Mouse (Mus musculus): ENCODE data around the gene Sirpa. TPM values are rescaled to one million over a fixed set of nuclear protein-coding genes. Genes with fewer than 3 reads are reported as not detected.

Gene Sirpa
- total and polyA plus RNA-seq, 3 experiments = not detected

- TF ChIP-seq POLR2AphosphoS5 (IDR thresholded peaks at IDR 0.05; ENCODE audit: borderline replicate concordance, low read depth, low read length) (no peak), SIN3A (IDR thresholded peaks at IDR 0.05; ENCODE audit: low read length) (no peak), EP300 (IDR thresholded peaks at IDR 0.05; ENCODE audit: low read depth in 1 of 2, low read length in 2 of 2) (no peak)
- DNase-seq (ENCODE audit: low read depth, low spot score) = no peak
- Histone ChIP-seq H3K9me3 (replicated peaks; ENCODE audit: insufficient read depth, low read length) (no peaks in the 10 kb centered on the region), H3K9ac (ENCODE audit: control insufficient read depth, low read depth, low read length, poor library complexity, severe bottlenecking) (no peak overlapping the region), H3K79me2 (ENCODE audit: control insufficient read depth, insufficient read depth, low read length, poor library complexity) (no peaks in the 10 kb centered on the region), H3K36me3 (ENCODE audit: control insufficient read depth in 1 of 2, insufficient read depth in 2 of 2, low read length in 2 of 2) (no peaks in the 10 kb centered on the region), H3K4me1 (ENCODE audit: control insufficient read depth in 1 of 2, insufficient read depth in 2 of 2, low read length in 2 of 2) (no peaks in the 10 kb centered on the region), H3K4me3 (ENCODE audit: control insufficient read depth in 1 of 2, insufficient read depth in 1 of 2, low read depth in 2 of 2, low read length in 2 of 2) (no peak overlapping the region), H3K27ac (ENCODE audit: control insufficient read depth, low read depth, low read length) (no peak overlapping the region), H3K27me3 (ENCODE audit: control insufficient read depth in 1 of 2, insufficient read depth in 2 of 2, low read length in 2 of 2) (no peaks in the 10 kb centered on the region; a peak in 1 of 4 replicates)
Observed at GRCm38 (mm10) chr2:129629786-129630531, 37.3 kb downstream of the Sirpa start.

GRCm38 (mm10) chr2:129630532-129630886 lies 37.9 kb downstream of the Sirpa start:
- no peaks in the 10 kb centered on the region; a peak in 1 of 4 replicates for H3K27me3 ChIP-seq (ENCODE audit: control insufficient read depth in 1 of 2, insufficient read depth in 2 of 2, low read length in 2 of 2)
- no peak overlapping the region for H3K9ac ChIP-seq (ENCODE audit: control insufficient read depth, low read depth, low read length, poor library complexity, severe bottlenecking)
- no peaks in the 10 kb centered on the region for H3K36me3 ChIP-seq (ENCODE audit: control insufficient read depth in 1 of 2, insufficient read depth in 2 of 2, low read length in 2 of 2)
- no peak overlapping the region for H3K4me3 ChIP-seq (ENCODE audit: control insufficient read depth in 1 of 2, insufficient read depth in 1 of 2, low read depth in 2 of 2, low read length in 2 of 2)
- no peaks in the 10 kb centered on the region for H3K79me2 ChIP-seq (ENCODE audit: control insufficient read depth, insufficient read depth, low read length, poor library complexity)
- H3K9me3 ChIP-seq (replicated peaks; ENCODE audit: insufficient read depth, low read length) = no peaks in the 10 kb centered on the region
- DNase-seq (ENCODE audit: low read depth, low spot score) = no peak
- TF ChIP-seq RCOR1 (IDR thresholded peaks at IDR 0.05; ENCODE audit: low read depth, low read length) (no peak), TBP (IDR thresholded peaks at IDR 0.05; ENCODE audit: low read depth, low read length) (no peak), EP300 (IDR thresholded peaks at IDR 0.05; ENCODE audit: low read depth in 1 of 2, low read length in 2 of 2) (no peak), CHD2 (IDR thresholded peaks at IDR 0.05; ENCODE audit: low read length) (no peak), TAL1 (IDR thresholded peaks at IDR 0.05; ENCODE audit: low read length) (no peak), MXI1 (IDR thresholded peaks at IDR 0.05; ENCODE audit: low read depth, low read length) (no peak), MAZ (IDR thresholded peaks at IDR 0.05; ENCODE audit: low read depth, low read length) (no peak), MAX (IDR thresholded peaks at IDR 0.05; ENCODE audit: low read length) (no peak), CHD1 (IDR thresholded peaks at IDR 0.05; ENCODE audit: low read depth, low read length) (no peak), TCF12 (IDR thresholded peaks at IDR 0.05; ENCODE audit: low read depth, low read length) (no peak), MEF2A (IDR thresholded peaks at IDR 0.05; ENCODE audit: extremely low read depth, insufficient replicate concordance, low read depth, low read length, poor library complexity, severe bottlenecking) (no peak), ZNF384 (IDR thresholded peaks at IDR 0.05; ENCODE audit: low read depth, low read length) (no peak), NRF1 (IDR thresholded peaks at IDR 0.05; ENCODE audit: insufficient read depth, low read depth, low read length, poor library complexity, severe bottlenecking) (no peak), JUND (IDR thresholded peaks at IDR 0.05; ENCODE audit: low read depth, low read length) (no peak), SIN3A (IDR thresholded peaks at IDR 0.05; ENCODE audit: low read length) (no peak), GATA1 (IDR thresholded peaks at IDR 0.05; ENCODE audit: low read depth, low read length) (no peak), CTCF (IDR thresholded peaks at IDR 0.05 in 2 of 3, conservative IDR thresholded peaks at IDR 0.05 in 1 of 3; ENCODE audit: control insufficient read depth in 1 of 3, insufficient read depth in 1 of 3, low read depth in 2 of 3, low read length in 3 of 3, poor library complexity in 1 of 3, severe bottlenecking in 1 of 3) (no peak), BHLHE40 (IDR thresholded peaks at IDR 0.05; ENCODE audit: borderline replicate concordance, low read depth, low read length) (no peak)
- H3K27ac ChIP-seq (ENCODE audit: control insufficient read depth, low read depth, low read length) = no peak overlapping the region
- H3K4me1 ChIP-seq (ENCODE audit: control insufficient read depth in 1 of 2, insufficient read depth in 2 of 2, low read length in 2 of 2) = no peaks in the 10 kb centered on the region
